Mouse (Mus musculus) midbrain, embryonic 15.5 days (tissue): ENCODE data around the gene Ggta1. TPM values are rescaled to one million over a fixed set of nuclear protein-coding genes. Genes with fewer than 3 reads are reported as not detected.
"Not testable (repeated sequence)": the region's sequence is repeated elsewhere in the genome, so short reads cannot be mapped to it uniquely, and the experiment has no call there.

ENCODE experiments used
- ATAC-seq: fragments of 200-750 bp; cut with Nextera tagmentation; replicated peaks from 2 replicates; pipeline ENCODE4 v1.8.0; 2017; ENCODE audit warnings: moderate TSS enrichment
- H3K27ac ChIP-seq: fragments of 300-500 bp; sonication (generic); 2 replicates; pipeline ENCODE4 v1.5.1; 2015; ENCODE audit warnings: mild to moderate bottlenecking, inconsistent platforms
- H3K27me3 ChIP-seq: fragments of 300-500 bp; sonication (generic); replicated peaks from 2 replicates; pipeline ENCODE4 v1.6.1; 2015; ENCODE audit warnings: inconsistent platforms
- H3K36me3 ChIP-seq: fragments of 300-500 bp; sonication (generic); replicated peaks from 2 replicates; pipeline ENCODE4 v1.6.1; 2015; ENCODE audit warnings: inconsistent platforms
- H3K4me1 ChIP-seq: fragments of 300-500 bp; sonication (generic); 2 replicates; pipeline ENCODE4 v1.6.1; 2015; ENCODE audit warnings: inconsistent platforms
- H3K4me2 ChIP-seq: fragments of 300-500 bp; sonication (generic); 2 replicates; pipeline ENCODE4 v1.6.1; 2015; ENCODE audit warnings: inconsistent platforms, mild to moderate bottlenecking, moderate library complexity
- H3K4me3 ChIP-seq: fragments of 300-500 bp; sonication (generic); 2 replicates; pipeline ENCODE4 v1.5.1; 2015; ENCODE audit warnings: mild to moderate bottlenecking, inconsistent platforms
- H3K9ac ChIP-seq: fragments of 300-500 bp; sonication (generic); 2 replicates; pipeline ENCODE4 v1.6.1; 2015; ENCODE audit warnings: mild to moderate bottlenecking, inconsistent platforms
- H3K9me3 ChIP-seq: fragments of 300-500 bp; sonication (generic); 2 replicates; pipeline ENCODE4 v1.6.1; 2016; ENCODE audit warnings: inconsistent platforms
- WGBS: fragments of 180-500 bp; shearing (Covaris S2); methylation state at CpG from one replicate; pipeline ENCODE4 v1.1.7; 2015; ENCODE audit warnings: mixed read lengths; 5-methylcytosine and 5-hydroxymethylcytosine counted together
- polyA plus RNA-seq: library from polyadenylated mRNA; unstranded; fragments of >200 nt; fragmentation: Nextera tagmentation; extraction: Ambion mirVana; gene quantifications from 2 replicates; pipeline ENCODE4 v1.2.1, GENCODE M21; 2015

Gene Ggta1
- polyA plus RNA-seq, 1 experiment from 2014 or later, result 6.3 TPM

DNA sequence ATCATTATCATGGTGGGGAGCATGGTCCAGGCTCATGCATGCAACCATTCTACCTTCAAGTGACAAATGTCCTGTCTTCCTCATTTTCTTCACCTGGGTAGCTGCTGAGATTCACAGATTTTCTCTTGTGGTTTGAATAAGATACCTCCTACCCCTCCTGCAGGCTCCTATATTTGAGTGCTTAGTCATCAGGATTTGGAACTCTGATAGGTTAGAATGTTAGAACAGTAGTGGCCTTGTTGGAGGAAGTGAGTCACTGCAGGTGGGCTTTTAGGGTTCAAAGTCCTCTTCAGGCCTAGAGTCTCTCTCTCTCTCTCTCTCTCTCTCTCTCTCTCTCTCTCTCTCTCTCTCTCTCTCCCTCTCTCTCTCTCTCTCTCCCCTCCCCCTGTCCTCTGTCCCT lies 2.6 kb upstream of the Ggta1 start:
- no peak overlapping the region for H3K4me3 ChIP-seq
- no peaks in the 10 kb centered on the region for H3K36me3 ChIP-seq
- no peak overlapping the region for H3K9ac ChIP-seq
- peaks cover 19% of the 10 kb centered on the region for H3K4me1 ChIP-seq
- ATAC-seq, result no peak
- H3K4me2 ChIP-seq, result no peak overlapping the region
- peaks cover 2% of the 10 kb centered on the region for H3K27me3 ChIP-seq
- no peak overlapping the region for H3K27ac ChIP-seq
- H3K9me3 ChIP-seq, result no peaks in the 10 kb centered on the region

GRCm38 (mm10) chr2:35464548-35464947 lies 1.5 kb upstream of the Ggta1 start:
- H3K27me3 ChIP-seq, result peaks cover 2% of the 10 kb centered on the region
- H3K27ac ChIP-seq, result no peak overlapping the region
- no peak overlapping the region for H3K9ac ChIP-seq
- no peak overlapping the region for H3K4me2 ChIP-seq
- 49% methylated on average over 3 of the region's 3 CpGs for WGBS
- H3K9me3 ChIP-seq, result no peaks in the 10 kb centered on the region
- ATAC-seq, result no peak
- no peaks in the 10 kb centered on the region for H3K36me3 ChIP-seq
- H3K4me3 ChIP-seq, result no peak overlapping the region
- peaks cover 19% of the 10 kb centered on the region for H3K4me1 ChIP-seq

DNA sequence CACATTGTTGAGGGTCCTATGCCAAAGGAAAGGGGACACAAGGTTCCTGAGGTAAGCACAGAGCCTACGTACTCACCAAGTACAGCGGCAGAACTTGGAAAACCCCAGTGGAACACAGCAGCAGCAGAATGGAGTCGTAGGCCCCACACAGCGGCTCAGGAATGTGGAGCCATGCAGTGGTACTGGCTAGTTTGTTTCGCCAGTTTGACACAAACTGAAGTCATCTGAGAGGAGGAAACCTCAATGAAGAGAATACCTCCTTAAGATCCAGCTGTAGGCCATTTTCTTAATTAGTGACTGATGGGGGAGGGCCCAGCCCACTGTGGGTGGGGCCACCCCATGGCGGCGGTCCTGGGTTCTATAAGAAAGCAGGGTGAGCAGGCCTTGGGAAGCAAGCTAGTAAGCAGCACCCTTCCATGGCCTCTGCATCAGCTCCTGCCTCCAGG lies 1.1 kb upstream of the Ggta1 start:
- Histone ChIP-seq H3K4me3 (no peak overlapping the region), H3K4me2 (no peak overlapping the region), H3K36me3 (no peaks in the 10 kb centered on the region), H3K27me3 (peaks cover 2% of the 10 kb centered on the region), H3K9me3 (no peaks in the 10 kb centered on the region), H3K9ac (no peak overlapping the region), H3K4me1 (peaks cover 19% of the 10 kb centered on the region), H3K27ac (no peak overlapping the region)
- 67% methylated on average over 7 of the region's 7 CpGs for WGBS
- no peak for ATAC-seq

DNA sequence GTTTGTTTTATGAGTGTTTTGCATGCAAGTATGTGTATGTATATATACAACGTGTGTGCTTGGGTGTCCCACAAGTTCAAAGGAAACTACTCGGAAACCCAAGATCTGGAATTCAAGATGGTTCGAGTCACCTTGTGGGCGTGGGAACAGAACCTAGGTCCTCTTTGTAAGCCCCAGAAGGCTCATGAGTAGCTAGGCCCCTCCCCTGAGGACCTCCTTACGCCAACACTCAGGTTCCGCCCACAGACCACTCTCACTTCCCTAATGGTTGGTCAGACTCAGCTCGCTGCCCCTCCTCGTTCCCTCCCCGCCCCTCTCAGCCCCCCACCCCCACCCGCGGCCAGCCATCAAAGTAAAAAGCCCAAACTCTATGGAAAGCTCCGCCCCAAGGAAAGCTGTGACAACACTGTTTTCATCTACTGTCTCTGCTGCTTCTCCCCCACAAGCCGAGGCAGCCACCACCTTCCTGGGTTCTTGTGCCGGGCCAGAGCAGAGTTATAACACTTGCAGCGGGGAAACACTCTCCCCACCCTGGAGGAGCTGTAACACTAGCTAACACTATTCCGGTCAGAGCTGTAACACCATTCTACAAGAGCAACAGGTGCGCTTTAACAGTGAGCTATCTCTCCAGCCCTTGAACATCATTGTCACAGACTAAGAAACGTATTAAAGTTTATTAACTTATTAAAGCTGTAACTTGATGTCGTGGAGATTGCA lies 499 bp upstream of the Ggta1 start:
- ATAC-seq, result no peak
- Histone ChIP-seq H3K27me3 (peaks cover 2% of the 10 kb centered on the region), H3K4me3 (no peak overlapping the region), H3K27ac (no peak overlapping the region), H3K36me3 (no peaks in the 10 kb centered on the region), H3K9ac (no peak overlapping the region), H3K4me2 (peak overlapping the region; percentile 1; the same call in 1 of the 2 replicates), H3K4me1 (peaks cover 19% of the 10 kb centered on the region), H3K9me3 (no peaks in the 10 kb centered on the region)
- 16% methylated on average over 19 of the region's 19 CpGs for WGBS

DNA sequence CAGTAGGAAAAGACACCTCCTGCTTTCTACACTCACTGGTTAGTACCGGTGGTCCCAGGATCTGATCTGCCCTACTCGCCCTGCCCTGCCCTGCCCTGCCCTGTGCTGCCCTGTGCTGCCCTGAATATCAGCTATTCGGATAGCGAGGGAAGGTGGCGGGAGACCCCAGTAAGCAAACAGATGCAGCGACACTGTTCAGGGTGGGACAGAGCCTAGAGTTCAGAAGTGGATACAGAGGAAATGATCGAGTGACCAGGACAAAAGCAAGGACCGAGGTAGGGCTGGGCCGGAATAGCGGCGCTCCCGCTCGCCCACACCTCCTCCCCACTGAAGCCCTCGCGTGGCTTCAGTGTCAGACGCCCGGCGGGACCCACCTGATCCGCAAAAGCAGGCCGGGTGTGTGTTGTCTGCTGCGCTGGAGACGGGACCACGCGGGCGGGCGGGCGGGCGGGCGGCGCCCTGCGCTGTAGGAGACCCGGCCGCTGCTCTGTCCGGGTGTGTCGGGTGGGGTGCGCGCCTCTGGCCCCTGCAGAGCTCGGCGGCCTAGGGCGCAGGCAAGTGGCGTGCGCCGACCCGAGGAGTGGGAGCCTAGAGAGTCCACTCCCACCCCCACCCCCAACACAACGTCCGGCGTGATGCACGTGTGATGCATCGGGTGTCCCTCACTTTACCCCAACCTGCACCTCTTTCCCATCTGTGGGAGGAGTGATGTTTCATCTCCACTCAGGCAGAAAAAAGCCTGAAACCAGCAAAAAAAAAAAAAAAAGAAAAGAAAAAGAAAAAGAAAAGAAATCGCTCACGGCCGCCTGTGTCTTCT lies 852 bp downstream of the Ggta1 start:
- Histone ChIP-seq H3K4me1 (peaks cover 19% of the 10 kb centered on the region), H3K36me3 (no peaks in the 10 kb centered on the region), H3K9ac (peak overlapping the region; percentile 59), H3K4me2 (peak overlapping the region; percentile 98), H3K27ac (no peak overlapping the region), H3K27me3 (peaks cover 2% of the 10 kb centered on the region), H3K4me3 (peak overlapping the region; percentile 56), H3K9me3 (no peaks in the 10 kb centered on the region)
- ATAC-seq, result peak; percentile 77
- under 1% methylated on average over 49 of the region's 52 CpGs for WGBS

DNA sequence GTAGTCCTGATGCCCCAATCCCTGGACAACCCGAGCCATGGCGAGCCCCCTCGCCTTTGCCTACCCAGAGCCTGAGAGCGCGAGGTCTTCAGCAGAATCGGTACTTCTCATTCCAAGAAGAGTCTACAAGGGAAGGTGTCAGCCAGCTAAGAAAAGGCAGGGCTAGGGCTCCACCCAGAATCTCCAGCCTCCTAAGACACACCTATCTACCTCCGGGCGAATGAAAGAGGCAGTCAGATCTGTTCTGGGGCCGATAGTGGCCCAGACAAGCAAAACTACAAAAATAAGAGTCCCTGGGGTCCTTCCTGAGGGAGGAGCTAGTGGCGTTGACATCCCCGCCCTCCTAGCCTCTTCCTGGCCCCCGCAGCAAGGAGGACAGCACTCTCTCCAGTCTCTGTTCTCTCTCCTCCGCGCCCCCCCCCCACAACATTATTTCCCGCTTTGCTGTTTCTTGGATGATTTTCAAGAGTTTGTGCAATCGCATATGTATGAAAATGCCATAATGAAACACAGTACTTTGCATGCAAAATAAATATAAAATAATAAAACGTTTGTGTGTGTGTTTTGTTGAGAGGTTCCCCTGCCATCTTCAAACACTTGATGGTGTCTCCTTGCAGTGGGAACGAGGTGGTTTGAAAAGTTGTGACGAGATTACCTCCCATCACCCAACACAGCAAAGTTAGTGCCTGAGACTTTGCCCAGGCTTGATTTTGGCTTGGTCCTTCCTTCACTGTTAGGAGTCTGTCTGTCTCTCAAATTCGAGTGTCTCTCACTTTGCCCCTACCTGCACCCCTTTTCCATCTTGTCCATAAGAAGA lies 1.7 kb downstream of the Ggta1 start:
- ATAC-seq, result 0 out of 2 replicates have a peak, but pooled peaks have one; percentile 8
- Histone ChIP-seq H3K27ac (no peak overlapping the region), H3K9me3 (no peaks in the 10 kb centered on the region), H3K27me3 (peaks cover 2% of the 10 kb centered on the region), H3K4me3 (peak overlapping the region; percentile 56), H3K36me3 (no peaks in the 10 kb centered on the region), H3K4me1 (peaks cover 19% of the 10 kb centered on the region), H3K4me2 (peak overlapping the region; percentile 98), H3K9ac (no peak overlapping the region)
- WGBS, result 5% methylated on average over 19 of the region's 20 CpGs

DNA sequence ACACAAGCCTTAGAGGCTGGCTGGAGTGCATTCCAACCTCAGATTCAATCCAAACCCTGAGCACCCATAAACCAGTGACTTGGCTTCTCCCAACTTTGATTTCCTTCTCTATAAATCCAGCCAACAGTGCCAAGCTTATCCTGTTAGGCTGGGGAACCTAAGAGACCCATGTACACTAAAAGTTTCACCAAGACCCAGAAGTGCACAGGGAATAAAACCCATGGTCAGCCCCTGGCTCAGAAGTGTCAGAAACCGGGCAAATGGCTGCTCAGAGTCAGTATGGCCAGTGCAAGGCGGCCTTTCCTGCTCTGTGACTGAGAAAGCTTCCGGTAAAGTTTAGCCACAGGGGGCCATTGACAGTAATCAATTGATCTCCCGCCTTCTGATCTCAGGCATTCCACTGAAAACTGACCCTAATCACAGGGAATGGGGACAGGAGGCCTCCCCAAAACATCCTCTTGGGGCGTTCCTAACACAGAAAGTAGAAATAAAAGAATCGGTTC lies 2.6 kb downstream of the Ggta1 start:
- H3K4me3 ChIP-seq, result peak overlapping the region; percentile 56
- 29% methylated on average over 6 of the region's 6 CpGs for WGBS

GRCm38 (mm10) chr2:35459316-35459715 lies 3.7 kb downstream of the Ggta1 start:
- H3K27me3 ChIP-seq, result peaks cover 2% of the 10 kb centered on the region
- H3K9me3 ChIP-seq, result no peaks in the 10 kb centered on the region
- no peak overlapping the region for H3K4me2 ChIP-seq
- no peak overlapping the region for H3K9ac ChIP-seq
- H3K27ac ChIP-seq, result no peak overlapping the region
- ATAC-seq, result no peak
- peaks cover 19% of the 10 kb centered on the region for H3K4me1 ChIP-seq
- H3K36me3 ChIP-seq, result no peaks in the 10 kb centered on the region
- no peak overlapping the region for H3K4me3 ChIP-seq

More for the DNA sequence above, 2.6 kb downstream of the Ggta1 start:
- H3K27me3 ChIP-seq, result peaks cover 2% of the 10 kb centered on the region
- ATAC-seq, result no peak
- H3K4me2 ChIP-seq, result peak overlapping the region; percentile 98
- H3K9ac ChIP-seq, result no peak overlapping the region
- H3K9me3 ChIP-seq, result no peaks in the 10 kb centered on the region
- H3K36me3 ChIP-seq, result no peaks in the 10 kb centered on the region
- no peak overlapping the region for H3K27ac ChIP-seq
- peaks cover 19% of the 10 kb centered on the region for H3K4me1 ChIP-seq

GRCm38 (mm10) chr2:35458421-35458820 lies 4.6 kb downstream of the Ggta1 start:
- Histone ChIP-seq H3K36me3 (no peaks in the 10 kb centered on the region), H3K9me3 (no peaks in the 10 kb centered on the region), H3K27me3 (peaks cover 2% of the 10 kb centered on the region), H3K9ac (no peak overlapping the region), H3K4me1 (peaks cover 19% of the 10 kb centered on the region), H3K4me3 (no peak overlapping the region), H3K27ac (no peak overlapping the region), H3K4me2 (no peak overlapping the region)
- 70% methylated on average over 4 of the region's 4 CpGs for WGBS
- ATAC-seq, result no peak

DNA sequence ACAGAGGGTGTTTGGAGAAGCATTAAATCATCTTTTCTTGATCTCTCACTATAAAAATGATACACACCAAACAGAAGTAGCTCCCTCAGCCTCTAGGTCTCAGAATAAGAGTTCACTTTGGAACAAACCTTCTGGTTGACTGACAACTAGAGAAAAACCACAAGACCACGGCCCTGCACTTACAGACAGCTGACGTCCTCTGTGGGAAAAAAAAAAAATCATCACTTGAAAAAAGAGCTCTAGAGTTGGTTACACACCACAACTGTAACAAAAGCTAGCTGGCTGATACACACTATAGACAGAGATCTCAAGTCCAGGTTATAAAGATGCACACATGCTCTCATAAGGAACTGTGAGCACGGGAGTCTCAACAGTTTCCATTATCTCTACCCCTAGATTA lies 9.3 kb downstream of the Ggta1 start:
- H3K36me3 ChIP-seq, result no peaks in the 10 kb centered on the region
- no peak overlapping the region for H3K27ac ChIP-seq
- no peaks in the 10 kb centered on the region for H3K4me1 ChIP-seq
- H3K9ac ChIP-seq, result no peak overlapping the region
- no peak overlapping the region for H3K4me3 ChIP-seq
- WGBS, result 71% methylated on average over 3 of the region's 3 CpGs
- H3K9me3 ChIP-seq, result no peaks in the 10 kb centered on the region
- no peaks in the 10 kb centered on the region for H3K27me3 ChIP-seq
- ATAC-seq, result no peak
- no peak overlapping the region for H3K4me2 ChIP-seq

DNA sequence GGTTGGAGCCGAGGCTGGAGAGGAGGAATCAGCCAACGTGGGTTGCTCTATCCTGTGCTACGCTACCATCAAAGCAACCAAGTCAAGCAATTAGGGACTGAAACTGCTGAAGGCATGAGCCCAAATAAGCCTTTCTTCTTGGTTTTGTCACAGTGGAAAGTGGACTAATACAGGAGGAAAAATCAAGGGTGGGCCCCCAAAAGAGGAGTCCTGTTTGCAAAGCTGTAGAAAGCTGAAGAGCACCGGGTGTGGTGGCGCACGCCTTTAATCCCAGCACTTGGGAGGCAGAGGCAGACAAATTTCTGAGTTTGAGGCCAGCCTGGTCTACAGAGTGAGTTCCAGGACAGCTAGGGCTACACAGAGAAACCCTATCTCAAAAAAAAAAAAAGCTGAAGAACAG lies 10.3 kb downstream of the Ggta1 start:
- H3K4me2 ChIP-seq, H3K9ac ChIP-seq, H3K9me3 ChIP-seq, H3K27ac ChIP-seq, H3K36me3 ChIP-seq, H3K4me1 ChIP-seq, H3K4me3 ChIP-seq, H3K27me3 ChIP-seq, ATAC-seq: not testable (repeated sequence)
- 94% methylated on average over 6 of the region's 6 CpGs for WGBS

DNA sequence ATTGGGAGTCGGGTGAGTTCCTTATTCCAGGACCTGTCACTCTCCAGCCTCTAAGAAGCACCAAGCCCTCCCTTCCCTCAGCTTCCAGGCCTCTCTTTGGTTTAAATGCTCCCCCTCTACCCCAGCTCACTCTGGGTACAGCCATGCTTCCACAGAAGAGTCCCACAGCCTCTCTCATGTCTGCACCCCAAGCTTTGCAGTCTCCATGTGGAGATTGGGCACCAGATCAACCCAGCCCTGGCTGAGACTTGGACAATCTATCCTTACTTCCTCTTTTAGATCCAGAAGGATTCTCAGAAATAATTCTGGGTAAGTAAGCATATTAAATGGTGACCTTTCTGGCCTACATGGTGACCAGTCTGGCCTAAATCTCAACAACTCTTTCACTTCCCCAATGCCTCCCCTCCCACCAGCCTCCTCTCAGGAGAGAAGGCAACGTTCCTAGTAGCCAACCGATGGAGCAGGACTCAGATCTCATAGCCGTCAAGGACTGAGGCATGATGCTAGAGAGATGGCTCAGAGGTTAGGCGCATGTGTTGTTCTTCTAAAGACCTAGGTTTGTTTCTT lies 11.5 kb downstream of the Ggta1 start:
- 91% methylated on average over 5 of the region's 5 CpGs for WGBS
- no peak overlapping the region for H3K4me3 ChIP-seq
- H3K4me2 ChIP-seq, result no peak overlapping the region
- no peak overlapping the region for H3K27ac ChIP-seq
- no peak for ATAC-seq
- no peaks in the 10 kb centered on the region for H3K9me3 ChIP-seq
- no peak overlapping the region for H3K9ac ChIP-seq
- no peaks in the 10 kb centered on the region for H3K36me3 ChIP-seq
- H3K27me3 ChIP-seq, result no peaks in the 10 kb centered on the region
- H3K4me1 ChIP-seq, result no peaks in the 10 kb centered on the region
